Mouse (Mus musculus) CH12.LX (cell line): ENCODE results near the gene Arrb2. TPM values are rescaled to one million over a fixed set of nuclear protein-coding genes. Genes with fewer than 3 reads are reported as not detected.
A peak's percentile ranks its signal among the peaks of the same experiment; 100 is the strongest.

Experiments
- DNase-seq: peaks from one replicate; pipeline ENCODE4 v3.0.0-alpha.2; 2013; ENCODE audit errors: extremely low read depth
- H3K27ac ChIP-seq: 2 replicates; pipeline ENCODE4 v1.5.1; 2012; ENCODE audit warnings: low read depth, mild to moderate bottlenecking, control low read depth, moderate library complexity; ENCODE audit not compliant: insufficient read depth
- H3K27me3 ChIP-seq: replicated peaks from 2 replicates; pipeline ENCODE3; 2012; ENCODE audit warnings: inconsistent platforms
- H3K36me3 ChIP-seq, 2 experiments: replicated peaks in 1 of 2; 2 replicates each; pipeline versions ENCODE3 to v1.6.1; 2012; ENCODE audit warnings: inconsistent platforms in 1 of 2, low read length in 1 of 2, mild to moderate bottlenecking in 1 of 2, mixed read lengths in 1 of 2, moderate library complexity in 1 of 2; ENCODE audit not compliant: control insufficient read depth in 1 of 2, insufficient read depth in 1 of 2
- H3K4me1 ChIP-seq, 2 experiments: 2 replicates each; pipeline ENCODE4 v1.6.1; 2012; ENCODE audit warnings: inconsistent platforms in 1 of 2, moderate library complexity in 1 of 2; ENCODE audit not compliant: insufficient read depth in 2 of 2, control insufficient read depth in 1 of 2
- H3K4me2 ChIP-seq: 2 replicates; pipeline ENCODE4 v1.6.1; 2012; ENCODE audit warnings: low read depth, mild to moderate bottlenecking, control low read depth; ENCODE audit not compliant: poor library complexity, insufficient read depth, severe bottlenecking
- H3K4me3 ChIP-seq, 3 experiments: fragments of 150-350 bp in 1 of 3; sonication (generic) in 1 of 3; replicated peaks in 1 of 3; 2 replicates each; pipeline versions ENCODE3 to v1.5.1; 2011 to 2012; ENCODE audit warnings: low read depth in 2 of 3, low read length in 2 of 3, mild to moderate bottlenecking in 2 of 3, moderate library complexity in 2 of 3, control low read depth in 1 of 3, improper control_type of control experiment in 1 of 3, inconsistent platforms in 1 of 3, mixed read lengths in 1 of 3; ENCODE audit not compliant: poor library complexity in 1 of 3
- H3K79me2 ChIP-seq: replicated peaks from 2 replicates; pipeline ENCODE4 v1.6.1; 2012; ENCODE audit warnings: mild to moderate bottlenecking, moderate library complexity; ENCODE audit not compliant: control insufficient read depth, poor library complexity, insufficient read depth, severe bottlenecking; ENCODE audit errors: extremely low read depth
- H3K9ac ChIP-seq: 2 replicates; pipeline ENCODE4 v1.6.1; 2012; ENCODE audit warnings: low read depth, mild to moderate bottlenecking, control low read depth, moderate library complexity; ENCODE audit not compliant: insufficient read depth
- H3K9me3 ChIP-seq: replicated peaks from 2 replicates; pipeline ENCODE3; 2012; ENCODE audit warnings: low read length, inconsistent platforms, mixed read lengths
- BHLHE40 ChIP-seq: IDR thresholded peaks from 2 replicates; pipeline ENCODE4 v1.6.1; 2011; ENCODE audit warnings: mild to moderate bottlenecking, low read depth, low read length, improper control_type of control experiment
- E2F4 ChIP-seq: IDR thresholded peaks from 2 replicates; pipeline ENCODE4 v1.6.1; 2011; ENCODE audit warnings: low read depth, low read length, improper control_type of control experiment; ENCODE audit not compliant: insufficient replicate concordance
- ELF1 ChIP-seq: IDR thresholded peaks from 2 replicates; pipeline ENCODE4 v1.6.1; 2014; ENCODE audit warnings: low read depth, mild to moderate bottlenecking, inconsistent platforms, low read length, improper control_type of control experiment
- EP300 ChIP-seq: IDR thresholded peaks from 2 replicates; pipeline ENCODE4 v1.6.1; 2011; ENCODE audit warnings: low read length, improper control_type of control experiment
- IRF4 ChIP-seq: IDR thresholded peaks from 2 replicates; pipeline ENCODE4 v1.6.1; 2014; ENCODE audit warnings: low read depth, mild to moderate bottlenecking, inconsistent platforms, low read length, improper control_type of control experiment
- JUN ChIP-seq: IDR thresholded peaks from 2 replicates; pipeline ENCODE4 v1.6.1; 2011; ENCODE audit warnings: low read depth, mild to moderate bottlenecking, low read length, improper control_type of control experiment, moderate library complexity; ENCODE audit not compliant: insufficient read depth
- KAT2A ChIP-seq: IDR thresholded peaks from 2 replicates; pipeline ENCODE4 v1.6.1; 2012; ENCODE audit warnings: low read length, improper control_type of control experiment, inconsistent platforms; ENCODE audit not compliant: insufficient replicate concordance
- MAX ChIP-seq: IDR thresholded peaks from 2 replicates; pipeline ENCODE4 v1.6.1; 2011; ENCODE audit warnings: low read length, improper control_type of control experiment
- MXI1 ChIP-seq: IDR thresholded peaks from 2 replicates; pipeline ENCODE4 v1.6.1; 2011; ENCODE audit warnings: mild to moderate bottlenecking, low read depth, low read length, improper control_type of control experiment
- MYC ChIP-seq: IDR thresholded peaks from 2 replicates; pipeline ENCODE4 v1.6.1; 2011; ENCODE audit warnings: low read depth, mild to moderate bottlenecking, improper control_type of control experiment, low read length
- NRF1 ChIP-seq: IDR thresholded peaks from 2 replicates; pipeline ENCODE4 v1.6.1; 2014; ENCODE audit warnings: low read depth, mild to moderate bottlenecking, inconsistent platforms, low read length, improper control_type of control experiment, moderate library complexity
- PAX5 ChIP-seq: IDR thresholded peaks from 2 replicates; pipeline ENCODE4 v1.6.1; 2012; ENCODE audit warnings: low read length, inconsistent platforms, mixed read lengths
- POLR2A ChIP-seq: IDR thresholded peaks from 2 replicates; pipeline ENCODE4 v1.6.1; 2011; ENCODE audit warnings: low read depth, mild to moderate bottlenecking, improper control_type of control experiment, low read length
- TBP ChIP-seq: conservative IDR thresholded peaks from 2 replicates; pipeline ENCODE4 v1.6.1; 2011; ENCODE audit warnings: low read depth, low read length, improper control_type of control experiment
- UBTF ChIP-seq: IDR thresholded peaks from 2 replicates; pipeline ENCODE4 v1.6.1; 2012; ENCODE audit warnings: low read depth, mild to moderate bottlenecking, inconsistent platforms, low read length, improper control_type of control experiment, moderate library complexity
- USF1 ChIP-seq: IDR thresholded peaks from 2 replicates; pipeline ENCODE4 v1.6.1; 2014; ENCODE audit warnings: low read depth, mild to moderate bottlenecking, inconsistent platforms, low read length, improper control_type of control experiment
- USF2 ChIP-seq: conservative IDR thresholded peaks from 2 replicates; pipeline ENCODE4 v1.6.1; 2011; ENCODE audit warnings: low read depth, low read length, improper control_type of control experiment
- dilution Hi-C: fragments of 300-500 bp; cut with MboI; formaldehyde crosslinking; loops from 2 replicates; pipeline ENCODE4 v1.14.3; 2020; ENCODE audit warnings: low sequenced_read_pairs; ENCODE audit not compliant: extremely low pct_unique_long_range_greater_than_20kb, extremely low pct_ligation_motif_present
- in situ Hi-C: fragments of 300-500 bp; cut with MboI; formaldehyde crosslinking; loops from 3 replicates; pipeline ENCODE4 v1.14.3; 2019; ENCODE audit warnings: low sequenced_read_pairs, low pct_ligation_motif_present, low pct_unique_long_range_greater_than_20kb, mixed read lengths
- polyA plus RNA-seq: library from polyadenylated mRNA; unstranded; fragments of >175 nt; gene quantifications from 2 replicates; pipeline ENCODE4 v1.2.1, GENCODE M21; 2012; ENCODE audit warnings: low read depth; ENCODE audit not compliant: insufficient read length
- total RNA-seq, 2 experiments: library from RNA; depleted of rRNA; stranded (reverse); fragments of 300-350 nt in 1 of 2; fragments of >200 nt in 1 of 2; gene quantifications; 2 replicates each; pipeline ENCODE4 v1.2.3; 2012 to 2014

The Arrb2 gene
- total and polyA plus RNA-seq, 3 experiments: 46.0 to 89.7 (median 60.2) TPM

GRCm38 (mm10) chr11:70410297-70410643 is 22.2 kb upstream of the Arrb2 start:
- in situ Hi-C loops: loop anchor here (5.0 to 10.0 kb wide), 3 partner anchors 97 to 345 kb away; partner anchors contain the start of genes 4930544D05Rik, Chrne and Tm4sf5
- dilution Hi-C loops: no loop called here
- peaks cover 12 to 49% of the 10 kb centered on the region in 2 experiments for H3K4me1 ChIP-seq

GRCm38 (mm10) chr11:70412591-70412990 is 19.8 kb upstream of the Arrb2 start:
- Histone ChIP-seq H3K4me2 (no peak overlapping the region), H3K9ac (no peak overlapping the region), H3K27me3 (no peaks in the 10 kb centered on the region), H3K4me1 (peaks cover 9 to 35% of the 10 kb centered on the region in 2 experiments)
- dilution Hi-C loops: no loop called here
- no peak for DNase-seq
- TF ChIP-seq USF2: 0 out of 2 replicates have a peak, but pooled peaks have one; percentile 22
- TF ChIP-seq BHLHE40: peak; percentile 85
- no peak for TF ChIP-seq JUN
- 0 out of 2 replicates have a peak, but pooled peaks have one; percentile 13 for TF ChIP-seq USF1
- TF ChIP-seq IRF4: no peak
- TF ChIP-seq PAX5: no peak
- peak; percentile 19; the same call in 1 of the 2 replicates for TF ChIP-seq MAX
- TF ChIP-seq, all 38 proteins: peak for 4
- Histone ChIP-seq H3K36me3 (peaks cover under 1 to 11% of the 10 kb centered on the region in 2 experiments), H3K9me3 (no peaks in the 10 kb centered on the region), H3K27ac (no peak overlapping the region), H3K79me2 (peaks cover 22% of the 10 kb centered on the region), H3K4me3 (no peak overlapping the region)
- in situ Hi-C loops: loop anchor here (5.0 to 10.0 kb wide), 3 partner anchors 95 to 342 kb away; partner anchors contain the start of genes 4930544D05Rik, Chrne and Tm4sf5

More at GRCm38 (mm10) chr11:70410297-70410643, 22.2 kb upstream of the Arrb2 start:
- TF ChIP-seq JUN (0 out of 2 replicates have a peak, but pooled peaks have one; percentile 12), E2F4 (0 out of 2 replicates have a peak, but pooled peaks have one; percentile 90), USF2 (no peak), MYC (peak; percentile 99; the same call in 1 of the 2 replicates), UBTF (no peak), POLR2A (no peak; the same call in 1 of the 2 replicates), TBP (0 out of 2 replicates have a peak, but pooled peaks have one; percentile 24), KAT2A (no peak), MXI1 (no peak), NRF1 (no peak), ELF1 (no peak), EP300 (no peak), PAX5 (no peak)
- peak overlapping the region; percentile 40 for H3K4me2 ChIP-seq
- peak overlapping the region; percentile 91 to 96 (median 95) for H3K4me3 ChIP-seq
- H3K27me3 ChIP-seq: no peaks in the 10 kb centered on the region
- no peak overlapping the region for H3K27ac ChIP-seq
- no peaks in the 10 kb centered on the region for H3K9me3 ChIP-seq
- H3K36me3 ChIP-seq: peaks cover 10 to 34% of the 10 kb centered on the region in 2 experiments
- H3K79me2 ChIP-seq: peaks cover 45% of the 10 kb centered on the region
- no peak for DNase-seq
- peak overlapping the region; percentile 37 for H3K9ac ChIP-seq
